Mouse (Mus musculus): ENCODE measurements around the gene Rab19.
"Not testable (repeated sequence)": the region's sequence is repeated elsewhere in the genome, so short reads cannot be mapped to it uniquely, and the experiment has no call there.

Gene Rab19

GRCm38 (mm10) chr6:39434111-39434885 lies 53.3 kb downstream of the Rab19 start:
- no peak for DNase-seq

- DNase-seq: no peak
These were observed 54.0 kb downstream of the Rab19 start for GRCm38 (mm10) chr6:39434886-39435492.

- DNase-seq: no peak
These were observed 54.9 kb downstream of the Rab19 start for GRCm38 (mm10) chr6:39435875-39436274.

- DNase-seq: not testable (repeated sequence)
These were observed 56.5 kb downstream of the Rab19 start for GRCm38 (mm10) chr6:39437519-39437918.
